Mouse (Mus musculus) cerebellum, adult 2 months (tissue): ENCODE measurements at regions not wholly inside any gene's neighbourhood (a gene's known extent, or its start where the extent isn't known, plus 50 kb on each side); places are given as distances from the start of the nearest gene placed in this dataset.

Experiments
- DNase-seq, 2 experiments: peaks; one replicate each; pipeline ENCODE4 v3.0.0; 2021
- H3K27ac ChIP-seq: fragments of 200-500 bp; 2 replicates; pipeline ENCODE4 v1.5.1; 2012; ENCODE audit warnings: low read length, control low read depth, inconsistent platforms; ENCODE audit not compliant: insufficient read depth
- H3K27me3 ChIP-seq: fragments of 200-500 bp; 2 replicates; pipeline ENCODE4 v1.6.1; 2012; ENCODE audit warnings: inconsistent platforms, mild to moderate bottlenecking, low read length, moderate library complexity; ENCODE audit not compliant: control insufficient read depth, insufficient read depth
- H3K4me1 ChIP-seq: fragments of 200-500 bp; 2 replicates; pipeline ENCODE4 v1.6.1; 2011; ENCODE audit warnings: low read length; ENCODE audit not compliant: control insufficient read depth, insufficient read depth
- H3K4me3 ChIP-seq: fragments of 200-500 bp; replicated peaks from 2 replicates; pipeline ENCODE3; 2011; ENCODE audit warnings: mild to moderate bottlenecking, low read depth, low read length, control low read depth; ENCODE audit not compliant: insufficient read depth
- CTCF ChIP-seq: fragments of 200-500 bp; IDR thresholded peaks from 2 replicates; pipeline ENCODE4 v1.5.1; 2011; ENCODE audit warnings: low read depth, mild to moderate bottlenecking, control low read depth, low read length, moderate library complexity, borderline replicate concordance; ENCODE audit not compliant: insufficient read depth
- POLR2A ChIP-seq: fragments of 200-500 bp; IDR thresholded peaks from 2 replicates; pipeline ENCODE4 v1.6.1; 2011; ENCODE audit warnings: low read length, control low read depth, borderline replicate concordance; ENCODE audit not compliant: insufficient read depth
- WGBS: fragments of 180-500 bp; shearing (Covaris S2); methylation state at CpG from one replicate; pipeline ENCODE4 v1.1.7; 2018; 5-methylcytosine and 5-hydroxymethylcytosine counted together

GRCm38 (mm10) chr1:128758294-128758801, 166.3 kb upstream of the Cxcr4 start:
- Histone ChIP-seq H3K27me3 (no peaks in the 10 kb centered on the region), H3K27ac (no peak overlapping the region), H3K4me3 (no peak overlapping the region), H3K4me1 (no peaks in the 10 kb centered on the region)
- no peak for TF ChIP-seq POLR2A
- no peak for TF ChIP-seq CTCF
- DNase-seq, result no peak
- WGBS, result 82% methylated on average over 13 of the region's 13 CpGs

GRCm38 (mm10) chr1:128753427-128754012, 161.4 kb upstream of the Cxcr4 start:
- Histone ChIP-seq H3K4me3 (no peak overlapping the region), H3K4me1 (no peaks in the 10 kb centered on the region), H3K27ac (no peak overlapping the region), H3K27me3 (no peaks in the 10 kb centered on the region; the same call in 1 of the 2 replicates)
- no peak for DNase-seq
- 75% methylated on average over 3 of the region's 3 CpGs for WGBS
- TF ChIP-seq CTCF (no peak), POLR2A (no peak)

GRCm38 (mm10) chr1:128749437-128749994, 157.4 kb upstream of the Cxcr4 start:
- 72% methylated on average over 5 of the region's 5 CpGs for WGBS
- no peak overlapping the region for H3K4me3 ChIP-seq
- no peak for DNase-seq
- H3K27me3 ChIP-seq, result no peaks in the 10 kb centered on the region; the same call in 1 of the 2 replicates
- H3K4me1 ChIP-seq, result no peaks in the 10 kb centered on the region
- no peak overlapping the region for H3K27ac ChIP-seq
- TF ChIP-seq CTCF (no peak), POLR2A (no peak)

GRCm38 (mm10) chr1:128747196-128747790, 155.2 kb upstream of the Cxcr4 start:
- Histone ChIP-seq H3K4me3 (no peak overlapping the region), H3K4me1 (no peaks in the 10 kb centered on the region), H3K27me3 (no peaks in the 10 kb centered on the region; the same call in 1 of the 2 replicates), H3K27ac (no peak overlapping the region)
- TF ChIP-seq CTCF (no peak), POLR2A (no peak)
- WGBS, result 40% methylated on average over 12 of the region's 12 CpGs
- no peak for DNase-seq

- TF ChIP-seq CTCF (no peak), POLR2A (no peak)
- DNase-seq, result no peak
- Histone ChIP-seq H3K27ac (no peak overlapping the region), H3K4me3 (no peak overlapping the region), H3K4me1 (no peaks in the 10 kb centered on the region), H3K27me3 (no peaks in the 10 kb centered on the region; the same call in 1 of the 2 replicates)
- 64% methylated on average over 3 of the region's 3 CpGs for WGBS
These were observed 154.4 kb upstream of the Cxcr4 start for GRCm38 (mm10) chr1:128746461-128747009.

- TF ChIP-seq POLR2A (no peak), CTCF (no peak)
- DNase-seq, result no peak
- Histone ChIP-seq H3K4me1 (no peaks in the 10 kb centered on the region), H3K27me3 (no peaks in the 10 kb centered on the region), H3K4me3 (no peak overlapping the region), H3K27ac (no peak overlapping the region)
- WGBS, result 13% methylated on average over 2 of the region's 2 CpGs
These were observed 148.5 kb upstream of the Cxcr4 start for GRCm38 (mm10) chr1:128740616-128741015.

GRCm38 (mm10) chr1:128738152-128738551, 146.1 kb upstream of the Cxcr4 start:
- DNase-seq, result peak; percentile 27 to 67
- no peaks in the 10 kb centered on the region for H3K4me1 ChIP-seq
- no peaks in the 10 kb centered on the region for H3K27me3 ChIP-seq
- H3K4me3 ChIP-seq, result no peak overlapping the region
- WGBS, result 9% methylated on average over 4 of the region's 4 CpGs
- no peak for TF ChIP-seq CTCF
- TF ChIP-seq POLR2A, result no peak
- no peak overlapping the region for H3K27ac ChIP-seq
